Mouse (Mus musculus): ENCODE results near the gene Capn13. TPM values are rescaled to one million over a fixed set of nuclear protein-coding genes. Genes with fewer than 3 reads are reported as not detected.
"Not testable (repeated sequence)": the region's sequence is repeated elsewhere in the genome, so short reads cannot be mapped to it uniquely, and the experiment has no call there.

Capn13 gene
- polyA plus RNA-seq, 1 experiment from 2014 or later = not detected

DNA sequence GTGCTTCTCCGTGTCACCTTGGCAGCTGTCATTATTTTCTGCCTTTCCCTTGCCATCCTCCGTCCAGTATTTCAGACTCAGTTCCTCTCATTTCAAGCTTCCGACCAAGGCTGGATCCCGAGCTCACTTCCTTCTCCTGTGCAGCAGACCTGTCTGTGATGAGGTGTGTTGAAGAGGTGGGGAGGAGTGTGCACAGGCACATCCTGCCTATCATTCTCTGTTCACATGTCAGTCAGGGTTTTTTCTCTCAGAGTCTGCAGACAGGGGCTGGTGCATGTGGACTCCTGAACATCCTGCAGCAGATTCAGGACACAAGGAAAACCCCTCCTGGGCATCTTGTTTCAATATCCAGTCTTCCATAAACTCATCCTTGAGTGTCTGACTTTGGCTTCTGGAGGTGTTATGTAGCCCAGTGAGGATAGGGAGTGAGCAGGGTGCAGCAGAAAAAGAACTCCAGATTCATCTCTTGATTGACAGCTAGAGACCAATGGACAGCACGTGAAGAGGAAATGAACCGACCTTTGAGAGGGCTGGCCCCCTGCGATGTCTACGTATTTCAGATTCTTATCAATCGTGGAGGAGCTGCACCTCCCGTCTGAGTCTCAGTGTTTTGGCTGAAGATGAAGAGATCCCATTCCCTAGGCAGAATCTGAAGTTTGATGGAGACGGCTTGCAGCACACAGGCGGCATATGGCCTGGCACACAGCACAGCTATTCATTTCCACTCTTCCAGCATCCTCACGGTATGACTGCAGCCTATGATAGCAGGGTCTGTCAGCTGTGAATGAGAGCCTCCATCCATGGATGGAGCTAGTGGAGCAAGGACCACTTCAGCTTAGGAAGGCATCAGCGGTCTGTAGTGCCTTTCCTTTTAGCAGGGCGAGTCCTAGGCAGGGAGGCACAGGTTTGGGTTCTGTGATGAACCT lies 129.5 kb downstream of the Capn13 start:
- no peak overlapping the region for H3K4me2 ChIP-seq (replicated peaks)
- H3K4me3 ChIP-seq = no peak overlapping the region
- no peaks in the 10 kb centered on the region for H3K27me3 ChIP-seq
- no peaks in the 10 kb centered on the region for H3K9me3 ChIP-seq (replicated peaks)
- no peaks in the 10 kb centered on the region for H3K36me3 ChIP-seq
- ATAC-seq (ENCODE audit: low FRiP score) = no peak
- H3K4me1 ChIP-seq = no peaks in the 10 kb centered on the region
- WGBS = 75% methylated on average over 15 of the region's 15 CpGs
- no peak overlapping the region for H3K9ac ChIP-seq
- H3K27ac ChIP-seq = no peak overlapping the region

DNA sequence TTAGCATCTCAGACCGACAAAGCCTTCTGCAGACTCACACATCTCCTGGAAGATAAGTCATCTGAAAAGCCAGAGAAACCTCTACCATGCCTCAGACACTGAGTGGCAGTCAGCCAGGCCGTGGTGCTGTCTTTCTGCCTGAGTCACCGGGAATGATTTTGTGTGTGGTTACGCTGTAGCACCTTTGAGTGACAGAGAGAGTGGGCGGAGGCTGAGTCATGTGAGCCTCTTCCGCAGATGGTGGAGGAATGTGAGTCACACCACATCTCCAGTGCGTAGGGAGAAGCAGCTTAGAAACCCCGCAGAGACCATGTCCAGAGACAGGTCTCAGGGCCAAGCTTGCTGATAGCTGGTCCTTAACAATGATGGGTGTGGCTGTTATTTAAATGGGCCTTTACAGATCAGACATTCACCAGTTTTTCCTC lies 137.6 kb downstream of the Capn13 start:
- Histone ChIP-seq H3K27me3 (no peaks in the 10 kb centered on the region), H3K9me3 (replicated peaks) (no peaks in the 10 kb centered on the region), H3K9ac (no peak overlapping the region), H3K4me1 (0 out of 2 replicates have a peak, but pooled peaks cover 3% of the 10 kb centered on the region), H3K4me3 (no peak overlapping the region), H3K27ac (no peak overlapping the region), H3K4me2 (replicated peaks) (no peak overlapping the region), H3K36me3 (no peaks in the 10 kb centered on the region)
- no peak for ATAC-seq (ENCODE audit: low FRiP score)
- WGBS = 79% methylated on average over 8 of the region's 8 CpGs

DNA sequence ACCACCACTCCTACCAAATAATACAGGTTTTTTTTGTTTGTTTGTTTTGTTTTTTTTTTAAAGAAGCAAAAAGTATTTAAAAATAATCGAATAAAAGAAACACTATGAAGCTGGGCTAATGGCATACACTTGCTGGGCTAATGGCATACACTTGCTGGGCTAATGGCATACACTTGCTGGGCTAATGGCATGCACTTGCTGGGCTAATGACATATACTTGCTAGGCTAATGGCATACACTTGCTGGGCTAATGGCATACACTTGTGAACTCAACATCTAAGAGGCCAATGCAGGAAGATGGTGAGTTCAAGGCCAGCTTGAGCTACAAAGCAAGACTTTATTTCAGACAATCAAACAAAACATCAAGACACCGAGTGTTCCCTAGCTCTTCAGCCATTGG lies 138.1 kb downstream of the Capn13 start:
- ATAC-seq (ENCODE audit: low FRiP score) = no peak
- WGBS = 88% methylated on average over 2 of the region's 2 CpGs
- no peaks in the 10 kb centered on the region for H3K9me3 ChIP-seq (replicated peaks)
- H3K36me3 ChIP-seq = no peaks in the 10 kb centered on the region
- no peak overlapping the region for H3K4me3 ChIP-seq
- H3K27me3 ChIP-seq = no peaks in the 10 kb centered on the region
- H3K4me2 ChIP-seq (replicated peaks) = no peak overlapping the region
- H3K4me1 ChIP-seq = 0 out of 2 replicates have a peak, but pooled peaks cover 3% of the 10 kb centered on the region
- H3K9ac ChIP-seq = no peak overlapping the region
- no peak overlapping the region for H3K27ac ChIP-seq

DNA sequence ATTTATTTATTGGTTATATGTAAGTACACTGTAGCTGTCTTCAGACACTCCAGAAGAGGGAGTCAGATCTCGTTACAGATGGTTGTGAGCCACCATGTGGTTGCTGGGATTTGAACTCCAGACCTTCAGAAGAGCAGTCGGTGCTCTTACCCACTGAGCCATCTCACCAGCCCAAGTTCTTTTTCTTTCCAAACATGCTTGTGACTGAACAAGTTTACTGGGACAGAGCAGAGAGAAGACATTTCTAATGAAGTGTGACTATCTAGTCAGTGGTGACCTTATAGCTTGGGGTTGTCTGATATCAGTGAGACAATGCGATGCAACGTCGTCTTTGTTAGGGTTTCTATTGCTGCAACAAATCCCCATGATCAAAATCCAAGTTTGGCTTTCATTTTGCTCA lies 141.4 kb downstream of the Capn13 start:
- H3K9ac ChIP-seq; H3K4me3 ChIP-seq; H3K36me3 ChIP-seq; H3K27me3 ChIP-seq; H3K27ac ChIP-seq; H3K9me3 ChIP-seq (replicated peaks); H3K4me2 ChIP-seq (replicated peaks); H3K4me1 ChIP-seq; ATAC-seq (ENCODE audit: low FRiP score): not testable (repeated sequence)
- WGBS = 92% methylated on average over 5 of the region's 5 CpGs

DNA sequence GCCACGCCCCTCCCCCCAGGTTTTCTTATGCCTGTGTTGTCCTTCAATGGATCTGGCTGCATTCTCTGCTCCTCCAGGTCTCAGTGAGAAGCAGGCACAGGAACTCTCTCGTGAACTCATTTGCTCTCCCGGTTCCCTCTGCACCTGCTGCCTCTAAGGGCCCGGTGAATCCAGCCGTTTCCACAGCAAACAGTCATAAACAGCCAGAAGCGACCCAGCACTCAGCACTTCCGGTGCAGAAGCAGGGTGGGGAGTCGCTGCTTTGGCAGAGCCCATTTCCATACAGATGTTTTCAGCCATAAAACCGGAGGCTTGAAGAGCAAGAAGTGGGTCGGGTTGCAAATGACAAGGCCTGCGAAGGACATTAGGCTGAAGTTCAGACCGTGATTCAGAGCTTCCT lies 142.0 kb downstream of the Capn13 start:
- 0 out of 2 replicates have a peak, but pooled peaks cover 3% of the 10 kb centered on the region for H3K4me1 ChIP-seq
- H3K9ac ChIP-seq = no peak overlapping the region
- WGBS = 59% methylated on average over 12 of the region's 12 CpGs
- H3K27me3 ChIP-seq = no peaks in the 10 kb centered on the region
- H3K4me3 ChIP-seq = no peak overlapping the region
- H3K9me3 ChIP-seq (replicated peaks) = no peaks in the 10 kb centered on the region
- H3K27ac ChIP-seq = peak overlapping the region; percentile 7; the same call in 1 of the 2 replicates
- no peak for ATAC-seq (ENCODE audit: low FRiP score)
- H3K36me3 ChIP-seq = no peaks in the 10 kb centered on the region
- H3K4me2 ChIP-seq (replicated peaks) = no peak overlapping the region

Data from hindbrain, embryonic 12.5 days (tissue).